Mouse (Mus musculus): Measurements from ENCODE around the gene Inka1. TPM values are rescaled to one million over a fixed set of nuclear protein-coding genes. Genes with fewer than 3 reads are reported as not detected.
A peak's percentile ranks its signal among the peaks of the same experiment; 100 is the strongest.
"Not testable (repeated sequence)": the region's sequence is repeated elsewhere in the genome, so short reads cannot be mapped to it uniquely, and the experiment has no call there.

Inka1 gene
- total RNA-seq (2015) = 13.7 and 23.2 TPM in 2 replicates
- 18.2 and 22.6 TPM in 2 replicates for total RNA-seq (2017)

- ATAC-seq (replicated peaks; ENCODE audit: poor library complexity) = peak; percentile 49
Observed at GRCm38 (mm10) chr9:107985131-107986119, at the start of gene Inka1. Inka1 (minus strand) TSS chr9:107985879.

- ATAC-seq (replicated peaks; ENCODE audit: poor library complexity) = no peak
Observed at GRCm38 (mm10) chr9:108032126-108032525, 46.4 kb upstream of the Inka1 start.

- no peak for ATAC-seq (replicated peaks; ENCODE audit: poor library complexity)
Observed at GRCm38 (mm10) chr9:108027867-108028266, 42.2 kb upstream of the Inka1 start.

- no peak for ATAC-seq (replicated peaks; ENCODE audit: poor library complexity)
Observed at GRCm38 (mm10) chr9:108026584-108026983, 40.9 kb upstream of the Inka1 start.

GRCm38 (mm10) chr9:108023216-108023615 is 37.5 kb upstream of the Inka1 start:
- ATAC-seq (replicated peaks; ENCODE audit: poor library complexity) = no peak

- ATAC-seq (replicated peaks; ENCODE audit: poor library complexity) = no peak
Observed at GRCm38 (mm10) chr9:108020741-108021140, 35.1 kb upstream of the Inka1 start.

- ATAC-seq (replicated peaks; ENCODE audit: poor library complexity) = no peak
Observed at GRCm38 (mm10) chr9:108017127-108017526, 31.4 kb upstream of the Inka1 start.

- not testable (repeated sequence) for ATAC-seq (replicated peaks; ENCODE audit: poor library complexity)
Observed at GRCm38 (mm10) chr9:108013577-108013976, 27.9 kb upstream of the Inka1 start.

GRCm38 (mm10) chr9:108010385-108010784 is 24.7 kb upstream of the Inka1 start:
- peak; percentile 39; the same call in 1 of the 2 replicates for ATAC-seq (replicated peaks; ENCODE audit: poor library complexity)

- ATAC-seq (replicated peaks; ENCODE audit: poor library complexity) = no peak
Observed at GRCm38 (mm10) chr9:108008041-108008440, 22.4 kb upstream of the Inka1 start.

GRCm38 (mm10) chr9:108003531-108003890 is 17.8 kb upstream of the Inka1 start:
- no peak for ATAC-seq (replicated peaks; ENCODE audit: poor library complexity)

- 0 out of 2 replicates have a peak, but pooled peaks have one; percentile 5 for ATAC-seq (replicated peaks; ENCODE audit: poor library complexity)
Observed at GRCm38 (mm10) chr9:108002778-108003530, 17.3 kb upstream of the Inka1 start.

GRCm38 (mm10) chr9:108001922-108002770 is 16.5 kb upstream of the Inka1 start, which contains the start of gene Ip6k1:
Ip6k1 (plus strand) TSS chr9:108002501.
- peak; percentile 99 for ATAC-seq (replicated peaks; ENCODE audit: poor library complexity)

GRCm38 (mm10) chr9:107996049-107996448 is 10.4 kb upstream of the Inka1 start, which contains the start of gene Gm20662:
Gm20662 (plus strand) TSS chr9:107996349.
- ATAC-seq (replicated peaks; ENCODE audit: poor library complexity) = no peak

- ATAC-seq (replicated peaks; ENCODE audit: poor library complexity) = no peak
Observed at GRCm38 (mm10) chr9:107995513-107995912, 9.8 kb upstream of the Inka1 start.

- ATAC-seq (replicated peaks; ENCODE audit: poor library complexity) = peak; percentile 36
Observed at GRCm38 (mm10) chr9:107994464-107994863, 8.8 kb upstream of the Inka1 start.

- ATAC-seq (replicated peaks; ENCODE audit: poor library complexity) = no peak
Observed at GRCm38 (mm10) chr9:107993013-107993412, 7.3 kb upstream of the Inka1 start.

GRCm38 (mm10) chr9:107992197-107992596 is 6.5 kb upstream of the Inka1 start, which contains the start of gene Cdhr4:
Cdhr4 (plus strand) TSS chr9:107992497.
- no peak for ATAC-seq (replicated peaks; ENCODE audit: poor library complexity)

GRCm38 (mm10) chr9:107987950-107988349 is 2.3 kb upstream of the Inka1 start:
- ATAC-seq (replicated peaks; ENCODE audit: poor library complexity) = no peak

GRCm38 (mm10) chr9:107986376-107986775 is 697 bp upstream of the Inka1 start:
- peak; percentile 35 for ATAC-seq (replicated peaks; ENCODE audit: poor library complexity)

GRCm38 (mm10) chr9:107984754-107985055 is 974 bp downstream of the Inka1 start:
- no peak for ATAC-seq (replicated peaks; ENCODE audit: poor library complexity)

All from megakaryocyte progenitor cell, adult 5-6 weeks (primary cell).